Mouse (Mus musculus): Measurements from ENCODE around the gene Zfp979.
"Not testable (repeated sequence)": the region's sequence is repeated elsewhere in the genome, so short reads cannot be mapped to it uniquely, and the experiment has no call there.

The Zfp979 gene

GRCm38 (mm10) chr4:147642413-147642812 lies at the start of gene Zfp979:
Gene Zfp979 (minus strand): TSS chr4:147642513.
- not testable (repeated sequence) for DNase-seq (ENCODE audit: low spot score)

- not testable (repeated sequence) for DNase-seq (ENCODE audit: low spot score)
Observed at GRCm38 (mm10) chr4:147655245-147655644, 12.9 kb upstream of the Zfp979 start.

- DNase-seq (ENCODE audit: low spot score), result not testable (repeated sequence)
Observed at GRCm38 (mm10) chr4:147647407-147647806, 5.1 kb upstream of the Zfp979 start.

GRCm38 (mm10) chr4:147641932-147642331 lies 381 bp downstream of the Zfp979 start:
- not testable (repeated sequence) for DNase-seq (ENCODE audit: low spot score)

- DNase-seq (ENCODE audit: low spot score), result not testable (repeated sequence)
Observed at GRCm38 (mm10) chr4:147633818-147634262, 8.5 kb downstream of the Zfp979 start.

GRCm38 (mm10) chr4:147606511-147606910 lies 35.8 kb downstream of the Zfp979 start:
- not testable (repeated sequence) for DNase-seq (ENCODE audit: low spot score)

GRCm38 (mm10) chr4:147605521-147605920 lies 36.8 kb downstream of the Zfp979 start:
- no peak for DNase-seq (ENCODE audit: low spot score)

- DNase-seq (ENCODE audit: low spot score), result no peak
Observed at GRCm38 (mm10) chr4:147603806-147604205, 38.5 kb downstream of the Zfp979 start.

GRCm38 (mm10) chr4:147601881-147602280 lies 40.4 kb downstream of the Zfp979 start:
- no peak for DNase-seq (ENCODE audit: low spot score)

GRCm38 (mm10) chr4:147598831-147599230 lies 43.5 kb downstream of the Zfp979 start:
- DNase-seq (ENCODE audit: low spot score), result no peak

- DNase-seq (ENCODE audit: low spot score), result no peak
Observed at GRCm38 (mm10) chr4:147597685-147598084, 44.6 kb downstream of the Zfp979 start.

- not testable (repeated sequence) for DNase-seq (ENCODE audit: low spot score)
Observed at GRCm38 (mm10) chr4:147594630-147595029, 47.7 kb downstream of the Zfp979 start.

- DNase-seq (ENCODE audit: low spot score), result no peak
Observed at GRCm38 (mm10) chr4:147586511-147587473, 55.5 kb downstream of the Zfp979 start.

- not testable (repeated sequence) for DNase-seq (ENCODE audit: low spot score)
Observed at GRCm38 (mm10) chr4:147579371-147579770, 62.9 kb downstream of the Zfp979 start.

GRCm38 (mm10) chr4:147571156-147571555 lies 71.2 kb downstream of the Zfp979 start:
- DNase-seq (ENCODE audit: low spot score), result not testable (repeated sequence)

- DNase-seq (ENCODE audit: low spot score), result no peak
Observed at GRCm38 (mm10) chr4:147565426-147566220, 76.7 kb downstream of the Zfp979 start.
